Mouse (Mus musculus) spleen, adult 18-20 months (tissue): ENCODE measurements around the gene Phf23.
"Not testable (repeated sequence)": the region's sequence is repeated elsewhere in the genome, so short reads cannot be mapped to it uniquely, and the experiment has no call there.

ENCODE experiments used
- DNase-seq, 2 experiments: peaks; one replicate each; pipeline ENCODE4 v3.0.0; 2022; ENCODE audit warnings: mixed read lengths in 2 of 2

Phf23 gene

DNA sequence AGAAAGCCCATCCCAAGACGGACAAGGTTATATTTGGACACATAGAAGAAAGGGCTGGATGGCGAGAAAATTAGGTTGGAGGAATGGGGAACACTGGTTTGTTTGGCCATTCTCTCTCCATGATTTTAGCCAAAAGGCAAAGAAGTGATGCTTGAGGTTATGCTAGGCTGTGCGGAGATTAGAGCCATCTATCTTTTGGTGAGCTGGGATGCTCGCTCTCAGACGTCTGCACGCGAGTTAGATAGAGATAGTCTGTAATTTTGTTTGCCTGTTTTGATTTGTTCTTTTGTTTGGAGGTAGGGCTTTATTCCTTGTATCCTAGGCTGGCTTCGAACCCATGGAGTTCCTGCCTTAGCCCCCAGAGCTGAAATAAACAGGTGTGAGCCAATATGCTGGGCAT, 5.6 kb downstream of the Phf23 start:
- DNase-seq, result no peak

DNA sequence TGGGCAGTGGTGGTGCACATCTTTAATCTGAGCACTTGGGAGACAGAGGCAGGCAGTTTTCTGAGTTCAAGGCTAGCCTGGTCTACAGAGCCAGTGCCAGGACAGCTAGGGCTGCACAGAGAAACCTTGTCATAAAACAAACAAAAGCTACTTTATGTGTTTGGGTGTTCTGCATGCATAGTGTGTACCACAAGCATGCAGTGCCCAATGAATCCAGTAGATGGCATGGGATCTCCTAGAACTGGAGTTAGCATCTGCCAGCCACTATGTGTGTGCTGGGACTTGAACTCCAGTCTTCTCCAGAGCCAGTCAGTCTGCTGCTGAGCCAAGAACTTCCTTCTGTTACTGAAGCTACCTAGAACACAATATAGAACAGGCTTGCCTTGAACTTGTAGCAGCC, 6.3 kb downstream of the Phf23 start:
- DNase-seq, result peak in 1 of 2 experiments; percentile 48

DNA sequence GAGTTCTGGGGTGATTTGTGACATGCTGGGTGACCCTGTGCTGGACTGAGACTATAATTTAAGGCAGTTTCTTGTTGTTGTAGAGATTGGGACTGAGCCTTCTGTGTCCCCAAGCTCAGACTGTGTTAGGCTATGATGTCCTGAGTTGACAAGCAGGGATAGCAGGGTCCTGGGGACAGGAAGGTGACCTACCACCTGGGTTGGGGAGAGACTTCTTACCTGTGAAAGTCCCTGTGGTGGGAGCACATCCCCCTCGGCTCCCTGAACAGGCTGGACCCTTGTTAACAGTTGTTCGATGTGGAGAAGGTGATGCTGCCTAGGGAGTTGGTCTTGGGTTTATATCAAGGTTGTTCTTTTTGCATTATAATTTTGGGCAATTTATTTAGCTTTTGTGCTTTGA, 6.9 kb downstream of the Phf23 start:
- no peak for DNase-seq

DNA sequence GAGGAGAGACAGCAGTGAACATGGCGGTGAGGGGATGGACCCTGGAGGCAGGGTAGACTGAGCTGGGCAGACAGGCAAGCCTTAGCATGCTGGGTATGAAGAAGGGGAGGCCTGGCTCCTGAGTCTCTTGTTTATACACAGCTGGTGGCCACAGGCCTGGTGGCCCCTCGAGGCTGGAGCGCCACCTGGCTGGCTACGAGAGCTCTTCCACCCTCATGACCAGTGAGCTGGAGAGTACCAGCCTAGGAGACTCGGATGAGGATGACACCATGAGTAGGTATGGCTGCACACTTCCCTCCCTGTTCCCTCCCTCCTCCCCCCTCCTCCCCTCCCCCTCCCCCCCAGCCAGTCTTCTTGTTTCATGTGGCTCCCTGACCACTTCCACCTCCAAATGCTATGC, 9.9 kb downstream of the Phf23 start:
- DNase-seq, result peak in 1 of 2 experiments; percentile 36

DNA sequence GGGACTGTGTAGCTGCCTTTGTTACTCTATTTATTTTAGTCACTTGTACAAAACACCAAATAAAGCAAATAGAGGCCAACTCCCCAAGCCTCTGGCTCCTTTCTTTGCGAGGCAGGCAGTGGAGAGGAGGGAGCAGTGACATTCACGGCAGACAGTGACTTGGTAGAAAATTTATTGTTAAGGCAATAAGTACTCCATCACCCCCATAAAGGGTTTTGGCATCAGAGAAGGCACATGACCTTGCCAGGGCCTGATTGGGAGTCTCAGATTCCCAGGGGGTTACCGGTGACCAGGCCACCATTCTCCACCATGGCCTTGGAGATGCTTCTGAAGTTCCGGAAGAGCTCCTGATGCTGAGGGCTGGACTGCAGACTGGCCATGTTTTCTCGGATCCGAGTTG, 14.5 kb downstream of the Phf23 start:
- no peak for DNase-seq

- no peak for DNase-seq
Observed at GRCm38 (mm10) chr11:70010548-70010947, 15.0 kb downstream of the Phf23 start.

DNA sequence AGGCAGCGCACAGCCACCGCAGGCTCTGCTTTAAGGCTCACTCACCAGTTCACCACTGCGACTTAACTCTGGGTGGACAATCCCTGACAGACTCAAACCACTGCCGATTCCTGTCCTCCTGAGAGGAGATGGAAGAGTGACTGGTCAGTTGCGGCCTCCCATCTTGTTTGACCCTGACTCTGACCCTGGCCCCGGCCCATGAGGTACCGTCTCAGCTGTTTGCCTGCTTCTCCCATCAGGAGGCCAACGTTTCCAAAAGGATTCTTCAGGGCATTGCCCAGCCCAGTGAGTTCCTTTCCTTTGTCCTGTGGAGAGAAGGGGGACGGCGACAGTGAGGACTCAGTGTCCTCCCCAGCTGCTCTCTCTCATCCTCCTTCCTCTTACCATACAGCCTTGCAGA, 15.4 kb downstream of the Phf23 start:
- no peak for DNase-seq

- no peak for DNase-seq
Observed at GRCm38 (mm10) chr11:70012931-70013330, 17.4 kb downstream of the Phf23 start.

GRCm38 (mm10) chr11:70013408-70013807, 17.8 kb downstream of the Phf23 start:
- DNase-seq, result no peak

DNA sequence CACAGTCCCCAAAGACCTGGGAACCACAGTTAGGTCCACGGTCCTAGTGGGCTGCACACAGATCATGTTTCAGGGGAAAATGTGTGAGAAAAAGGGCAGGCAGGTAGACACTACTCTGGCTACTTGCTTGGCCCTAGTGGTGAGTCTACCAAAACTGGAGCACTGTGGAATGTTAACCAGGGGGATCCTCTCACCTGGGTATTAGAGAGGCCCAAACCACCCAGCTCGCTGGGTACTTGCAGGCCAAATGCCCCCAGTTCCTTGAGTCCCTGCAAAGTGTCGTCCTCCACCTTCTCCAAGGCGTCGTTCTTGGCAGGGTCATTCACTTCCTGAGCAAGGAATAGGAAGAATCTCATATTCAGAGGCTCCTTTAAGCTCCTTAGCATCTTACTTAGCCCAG, 18.5 kb downstream of the Phf23 start:
- no peak for DNase-seq

- DNase-seq, result peak; percentile 72 to 84
Observed at GRCm38 (mm10) chr11:70014880-70015558, 19.4 kb downstream of the Phf23 start, which contains the start of gene Acadvl. Gene Acadvl (minus strand): TSS chr11:70015411.

DNA sequence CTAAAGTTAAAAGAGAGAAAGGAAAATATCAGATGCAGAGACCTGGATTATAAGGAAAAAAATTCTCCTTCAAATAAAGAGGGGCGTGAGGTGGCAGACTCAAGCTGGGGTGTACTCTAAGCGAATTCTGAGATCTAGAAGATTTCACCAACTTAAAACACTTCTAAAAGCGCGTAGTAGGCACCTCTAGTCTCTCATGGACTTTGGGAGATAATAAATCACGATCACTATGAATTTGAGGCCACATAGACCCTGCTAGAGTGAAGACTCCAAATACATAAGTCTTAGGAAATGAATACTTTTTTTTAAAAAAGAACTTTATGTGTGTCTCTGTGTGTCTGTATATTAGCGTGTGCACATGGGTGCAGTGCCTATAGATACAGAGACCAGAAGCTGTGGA, 20.1 kb downstream of the Phf23 start:
- DNase-seq, result no peak

DNA sequence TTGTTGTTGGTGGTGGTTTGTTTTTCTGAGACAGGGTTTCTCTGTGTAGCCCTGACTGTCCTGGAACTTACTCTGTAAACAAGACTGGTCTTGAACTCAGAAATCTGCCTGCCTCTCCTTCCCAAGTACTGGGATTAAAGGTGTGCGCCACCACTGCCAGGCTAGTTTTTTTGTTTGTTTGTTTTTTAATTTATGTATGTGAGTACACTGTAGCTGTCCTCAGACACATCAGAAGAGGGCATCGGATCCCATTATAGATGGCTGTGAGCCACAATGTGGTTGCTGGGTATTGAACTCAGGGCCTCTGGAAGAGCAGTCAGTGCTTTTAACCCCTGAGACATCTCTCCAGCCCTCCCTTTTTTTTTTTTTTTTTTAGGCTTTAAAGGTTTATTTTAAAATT, 20.6 kb downstream of the Phf23 start:
- not testable (repeated sequence) for DNase-seq

GRCm38 (mm10) chr11:70016669-70017068, 21.1 kb downstream of the Phf23 start, which contains the start of gene Dlg4:
Gene Dlg4 (plus strand): TSS chr11:70016942.
- no peak for DNase-seq

DNA sequence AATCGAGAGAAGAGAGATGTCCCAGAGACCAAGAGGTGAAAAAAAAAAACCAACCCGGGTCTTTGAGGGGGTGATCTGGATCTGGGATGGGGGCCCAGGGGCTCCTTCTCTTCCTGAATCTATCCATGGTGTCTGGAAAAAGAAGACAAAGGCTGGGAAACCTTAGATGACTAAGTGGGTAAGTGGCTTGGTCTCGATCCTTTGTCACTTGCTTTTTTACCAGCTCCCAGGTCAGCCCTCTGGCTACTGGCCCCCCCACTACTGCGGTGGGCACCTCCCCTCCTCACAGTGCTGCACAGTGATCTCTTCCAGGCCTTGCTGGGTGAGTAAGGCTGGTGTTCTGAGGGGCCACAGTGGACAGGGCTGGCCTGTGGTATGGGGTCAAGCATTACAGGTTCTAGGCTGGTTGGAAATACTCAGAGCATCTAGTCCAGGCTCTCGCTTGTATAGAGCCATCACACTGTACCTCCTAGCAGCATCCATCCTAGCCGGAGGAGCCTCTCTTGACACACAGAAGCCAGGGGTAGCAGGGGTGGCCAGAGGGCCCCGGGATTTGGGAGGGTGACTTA, 21.7 kb downstream of the Phf23 start:
- no peak for DNase-seq

DNA sequence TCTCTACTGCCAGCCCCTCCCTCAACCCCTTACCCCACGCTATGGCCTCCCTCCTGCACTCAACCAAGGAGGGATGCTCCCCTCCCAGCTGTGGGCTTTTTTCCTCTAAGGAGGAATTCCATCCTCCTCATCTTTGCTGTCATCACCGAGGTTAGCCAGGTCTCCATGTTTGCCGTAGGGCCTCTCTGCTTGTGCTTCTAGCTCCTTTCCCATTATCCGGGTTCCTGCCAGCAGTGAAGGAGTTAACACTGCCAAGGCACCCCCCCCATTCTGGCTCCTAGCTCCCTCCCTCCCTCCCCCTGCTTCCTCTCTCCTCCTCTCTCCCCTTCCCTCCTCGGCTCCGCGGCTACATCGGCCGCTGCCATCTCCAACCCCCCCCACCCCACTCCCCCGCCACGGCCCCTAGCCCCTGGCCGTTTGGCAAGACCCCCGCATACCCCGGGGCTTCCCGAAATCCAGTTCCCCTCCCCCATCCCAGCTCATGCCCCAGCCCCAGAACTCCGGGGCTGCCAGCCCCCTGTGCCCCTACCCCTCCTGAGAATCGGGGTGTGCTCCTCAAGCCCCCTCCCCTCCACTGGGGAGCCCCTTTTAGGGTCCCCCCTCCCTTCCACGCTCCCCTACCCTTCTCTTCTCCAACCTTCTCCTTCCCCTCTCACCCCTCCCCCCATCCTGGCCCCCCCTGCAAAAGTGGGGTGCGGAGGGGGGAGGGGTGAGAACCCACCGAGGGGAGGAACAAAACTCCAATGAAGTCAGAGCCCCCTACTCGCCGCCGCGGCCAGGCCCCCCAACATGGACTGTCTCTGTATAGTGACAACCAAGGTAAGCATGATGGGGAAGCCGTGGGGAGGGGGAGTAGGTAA, 22.8 kb downstream of the Phf23 start:
- DNase-seq, result no peak

GRCm38 (mm10) chr11:70019495-70020021, 24.0 kb downstream of the Phf23 start:
- no peak for DNase-seq

DNA sequence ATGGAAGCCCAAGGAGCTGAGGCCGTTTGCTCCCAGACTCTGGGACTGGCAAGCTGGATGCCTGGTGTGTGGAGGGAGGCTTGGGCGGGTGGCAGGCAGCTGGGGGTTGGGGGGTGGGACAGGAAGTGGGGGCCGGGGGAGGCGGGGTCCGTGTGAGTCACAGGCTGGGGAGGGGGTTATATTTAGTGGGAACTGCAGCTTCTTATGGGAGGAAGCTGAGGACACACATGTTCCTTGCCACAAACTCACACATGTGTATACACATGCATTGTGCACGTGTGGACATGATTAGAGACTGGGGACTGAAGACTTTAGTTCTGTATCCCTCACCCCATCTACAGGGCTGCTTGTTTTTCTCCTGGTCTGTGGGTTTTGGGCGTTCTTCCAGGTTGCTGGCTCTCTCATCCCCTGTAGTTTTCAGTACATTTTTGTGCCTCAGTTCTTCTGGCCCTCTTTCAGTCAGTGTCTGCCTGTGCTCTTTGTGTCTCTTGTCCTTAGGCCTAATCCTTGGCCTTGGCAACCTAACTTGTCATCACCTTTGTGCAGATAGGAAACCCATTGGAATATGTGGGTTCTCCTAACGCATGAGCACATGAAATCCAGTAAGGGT, 24.6 kb downstream of the Phf23 start:
- DNase-seq, result no peak

DNA sequence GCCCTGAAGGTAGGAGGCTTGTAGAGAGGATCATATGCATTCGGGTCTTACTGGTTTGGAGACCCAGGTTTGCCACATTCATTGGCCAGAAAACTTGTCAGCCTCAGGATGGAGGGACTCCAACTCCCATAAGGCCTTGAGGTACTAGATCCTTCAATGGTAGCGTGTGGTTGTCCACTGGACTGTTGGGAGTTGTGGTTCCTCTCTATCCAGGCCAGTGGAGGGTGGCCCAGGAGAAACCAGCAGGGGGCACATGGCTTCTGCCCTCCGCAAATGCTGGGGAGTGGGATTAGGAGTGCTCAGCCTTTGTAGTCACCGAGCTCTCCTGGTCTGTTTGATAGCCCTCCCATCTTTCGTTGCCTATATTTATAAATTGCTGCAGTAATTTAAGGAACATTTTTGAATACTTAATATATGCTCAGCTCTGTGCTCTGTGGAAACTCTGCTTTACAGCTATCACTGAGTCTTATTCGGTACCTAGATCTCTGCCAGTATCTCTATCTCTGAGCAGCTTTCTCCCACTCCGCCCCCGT, 25.2 kb downstream of the Phf23 start:
- peak; percentile 52 to 60 for DNase-seq

- DNase-seq, result peak; percentile 86 to 88
Observed at GRCm38 (mm10) chr11:70021264-70022132, 25.9 kb downstream of the Phf23 start.

DNA sequence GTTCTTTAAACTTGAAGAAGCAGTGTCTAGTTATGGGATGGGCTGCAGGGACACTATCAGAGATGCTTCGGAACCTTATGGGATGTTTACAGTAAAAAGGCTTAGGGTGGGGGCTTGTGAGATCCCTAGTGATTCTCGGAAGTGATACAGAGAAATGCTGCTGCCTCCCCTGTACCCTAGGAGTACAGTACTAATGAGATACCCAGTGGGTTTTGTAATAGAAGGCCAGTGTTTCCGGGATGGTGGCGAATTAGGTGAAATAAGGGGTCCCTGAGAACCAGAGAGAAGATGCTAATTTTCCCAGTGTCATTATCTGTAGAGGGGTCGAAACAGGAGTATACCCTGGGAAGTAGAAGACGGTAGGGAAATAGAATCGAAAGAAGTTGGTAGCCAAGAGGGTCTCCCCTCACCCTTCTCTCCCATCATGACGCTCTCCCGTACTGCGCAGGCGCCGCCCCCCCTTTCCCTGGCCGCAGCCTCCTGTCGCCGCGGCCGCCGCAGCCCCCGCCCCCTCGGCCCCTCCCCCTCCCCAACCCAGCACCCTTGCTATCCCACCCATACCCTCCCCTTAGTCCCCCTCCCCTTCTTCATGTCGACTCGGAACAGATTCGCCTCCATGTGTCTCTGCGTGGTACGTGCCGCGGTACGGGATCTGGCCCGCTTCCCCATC, 28.0 kb downstream of the Phf23 start:
- no peak for DNase-seq
